Mouse (Mus musculus): ENCODE data around the gene Trcg1. TPM values are rescaled to one million over a fixed set of nuclear protein-coding genes. Genes with fewer than 3 reads are reported as not detected.
A peak's percentile ranks its signal among the peaks of the same experiment; 100 is the strongest.
"Not testable (repeated sequence)": the region's sequence is repeated elsewhere in the genome, so short reads cannot be mapped to it uniquely, and the experiment has no call there.

Trcg1 gene
- not detected in 2 replicates for polyA plus RNA-seq (2012; rRNA removed)

GRCm38 (mm10) chr9:57236256-57236655, at the start of gene Trcg1:
TSS of gene Trcg1 (plus strand) at chr9:57236556.
- Histone ChIP-seq H3K4me1 (ENCODE audit: control insufficient read depth, insufficient read depth, low read length) (no peaks in the 10 kb centered on the region), H3K4me3 (ENCODE audit: insufficient read depth, low read length) (no peak within 1 kb of the TSS), H3K27ac (ENCODE audit: insufficient read depth, low read length) (no peak within 1 kb of the TSS)
- TF ChIP-seq CTCF (IDR thresholded peaks at IDR 0.05; ENCODE audit: extremely low read depth, insufficient read depth, low read length) (no peak), POLR2A (IDR thresholded peaks at IDR 0.05; ENCODE audit: extremely low read depth, insufficient read depth, low read length) (no peak)

DNA sequence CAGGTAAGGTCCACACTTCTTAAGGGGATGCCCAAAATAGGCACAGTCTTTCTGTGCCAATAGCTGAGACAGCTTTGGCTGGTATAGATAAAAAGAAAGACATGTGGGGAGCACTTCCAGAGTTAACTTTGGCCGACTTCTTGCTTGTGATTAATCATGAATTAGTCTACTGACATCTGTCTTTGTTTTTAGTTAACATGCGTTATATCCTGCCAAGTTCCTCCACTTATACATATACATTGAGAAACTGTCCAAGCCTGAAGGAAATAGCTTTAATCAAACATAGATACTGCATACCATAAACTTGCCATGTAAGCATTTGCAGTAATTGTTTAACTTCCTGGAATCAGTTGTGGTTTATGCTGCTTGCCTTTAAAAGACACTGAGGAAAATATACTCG, 39.6 kb upstream of the Trcg1 start:
- Histone ChIP-seq H3K27ac (ENCODE audit: insufficient read depth, low read length) (no peak overlapping the region), H3K4me3 (ENCODE audit: insufficient read depth, low read length) (no peak overlapping the region), H3K4me1 (ENCODE audit: control insufficient read depth, insufficient read depth, low read length) (no peaks in the 10 kb centered on the region)
- TF ChIP-seq POLR2A (IDR thresholded peaks at IDR 0.05; ENCODE audit: extremely low read depth, insufficient read depth, low read length): no peak
- no peak for TF ChIP-seq CTCF (IDR thresholded peaks at IDR 0.05; ENCODE audit: extremely low read depth, insufficient read depth, low read length)

DNA sequence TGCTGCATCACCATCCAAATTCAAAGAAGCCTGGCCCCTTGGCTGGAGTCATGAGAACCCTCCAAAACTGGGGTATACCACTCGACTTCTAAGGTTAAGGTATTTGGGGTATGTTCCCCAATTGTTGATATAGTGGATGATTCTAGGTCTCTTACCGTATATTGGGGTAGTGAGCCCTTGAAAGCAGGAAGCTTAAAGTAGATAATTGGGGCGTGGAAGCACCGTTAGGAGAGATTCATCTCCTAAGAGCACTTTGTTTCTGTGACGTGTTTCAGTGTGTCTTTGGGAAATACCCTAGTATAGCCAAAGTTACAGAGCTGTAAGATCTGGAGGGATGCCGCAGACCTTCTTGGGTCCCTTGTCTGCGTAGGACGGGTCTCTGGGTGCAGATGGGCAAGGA, 38.9 kb upstream of the Trcg1 start:
- TF ChIP-seq CTCF (IDR thresholded peaks at IDR 0.05; ENCODE audit: extremely low read depth, insufficient read depth, low read length) (no peak), POLR2A (IDR thresholded peaks at IDR 0.05; ENCODE audit: extremely low read depth, insufficient read depth, low read length) (no peak)
- H3K27ac ChIP-seq (ENCODE audit: insufficient read depth, low read length): no peak overlapping the region
- no peaks in the 10 kb centered on the region for H3K4me1 ChIP-seq (ENCODE audit: control insufficient read depth, insufficient read depth, low read length)
- no peak overlapping the region for H3K4me3 ChIP-seq (ENCODE audit: insufficient read depth, low read length)

- Histone ChIP-seq H3K4me1 (ENCODE audit: control insufficient read depth, insufficient read depth, low read length) (no peaks in the 10 kb centered on the region), H3K4me3 (ENCODE audit: insufficient read depth, low read length) (no peak overlapping the region), H3K27ac (ENCODE audit: insufficient read depth, low read length) (no peak overlapping the region)
- no peak for TF ChIP-seq POLR2A (IDR thresholded peaks at IDR 0.05; ENCODE audit: extremely low read depth, insufficient read depth, low read length)
- TF ChIP-seq CTCF (IDR thresholded peaks at IDR 0.05; ENCODE audit: extremely low read depth, insufficient read depth, low read length): no peak
These were observed 33.4 kb upstream of the Trcg1 start for GRCm38 (mm10) chr9:57202981-57203380.

- H3K4me3 ChIP-seq (ENCODE audit: insufficient read depth, low read length); H3K4me1 ChIP-seq (ENCODE audit: control insufficient read depth, insufficient read depth, low read length); H3K27ac ChIP-seq (ENCODE audit: insufficient read depth, low read length): not testable (repeated sequence)
These were observed 32.8 kb upstream of the Trcg1 start for GRCm38 (mm10) chr9:57203571-57203970.

GRCm38 (mm10) chr9:57206896-57207295, 29.5 kb upstream of the Trcg1 start:
- TF ChIP-seq POLR2A (IDR thresholded peaks at IDR 0.05; ENCODE audit: extremely low read depth, insufficient read depth, low read length) (no peak), CTCF (IDR thresholded peaks at IDR 0.05; ENCODE audit: extremely low read depth, insufficient read depth, low read length) (no peak)

DNA sequence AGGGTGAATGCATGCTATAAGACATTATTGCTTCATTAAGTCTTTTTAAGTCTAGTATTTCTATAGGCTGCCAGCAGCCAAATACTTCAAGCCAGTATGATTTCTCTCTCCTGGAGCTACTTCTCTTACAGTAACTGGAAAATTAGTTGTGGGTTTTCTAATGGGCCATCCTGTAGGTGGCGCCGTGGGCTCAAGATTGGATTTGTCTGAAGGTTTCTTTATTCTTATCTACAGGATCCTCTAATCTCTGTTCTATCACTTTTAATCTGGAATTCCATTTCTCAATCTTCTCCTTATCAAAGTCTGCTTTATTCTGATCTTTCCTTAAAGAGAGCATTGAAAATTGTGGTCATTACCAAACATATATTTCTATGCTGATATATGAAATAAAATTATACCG, 27.0 kb upstream of the Trcg1 start:
- TF ChIP-seq POLR2A (IDR thresholded peaks at IDR 0.05; ENCODE audit: extremely low read depth, insufficient read depth, low read length) (no peak), CTCF (IDR thresholded peaks at IDR 0.05; ENCODE audit: extremely low read depth, insufficient read depth, low read length) (peak; percentile 43; the same call in 1 of the 2 replicates)
- Histone ChIP-seq H3K4me1 (ENCODE audit: control insufficient read depth, insufficient read depth, low read length) (no peaks in the 10 kb centered on the region), H3K4me3 (ENCODE audit: insufficient read depth, low read length) (no peak overlapping the region), H3K27ac (ENCODE audit: insufficient read depth, low read length) (no peak overlapping the region)

More at GRCm38 (mm10) chr9:57206896-57207295, 29.5 kb upstream of the Trcg1 start:
- Histone ChIP-seq H3K4me1 (ENCODE audit: control insufficient read depth, insufficient read depth, low read length) (no peaks in the 10 kb centered on the region), H3K27ac (ENCODE audit: insufficient read depth, low read length) (no peak overlapping the region), H3K4me3 (ENCODE audit: insufficient read depth, low read length) (no peak overlapping the region)

- H3K27ac ChIP-seq (ENCODE audit: insufficient read depth, low read length): no peak overlapping the region
- TF ChIP-seq CTCF (IDR thresholded peaks at IDR 0.05; ENCODE audit: extremely low read depth, insufficient read depth, low read length) (no peak), POLR2A (IDR thresholded peaks at IDR 0.05; ENCODE audit: extremely low read depth, insufficient read depth, low read length) (no peak)
- H3K4me1 ChIP-seq (ENCODE audit: control insufficient read depth, insufficient read depth, low read length): no peaks in the 10 kb centered on the region
- H3K4me3 ChIP-seq (ENCODE audit: insufficient read depth, low read length): no peak overlapping the region
These were observed 23.7 kb upstream of the Trcg1 start for GRCm38 (mm10) chr9:57212448-57213222.

- no peak overlapping the region for H3K4me3 ChIP-seq (ENCODE audit: insufficient read depth, low read length)
- TF ChIP-seq POLR2A (IDR thresholded peaks at IDR 0.05; ENCODE audit: extremely low read depth, insufficient read depth, low read length) (no peak), CTCF (IDR thresholded peaks at IDR 0.05; ENCODE audit: extremely low read depth, insufficient read depth, low read length) (no peak)
- no peaks in the 10 kb centered on the region for H3K4me1 ChIP-seq (ENCODE audit: control insufficient read depth, insufficient read depth, low read length)
- H3K27ac ChIP-seq (ENCODE audit: insufficient read depth, low read length): no peak overlapping the region
These were observed 21.9 kb upstream of the Trcg1 start for GRCm38 (mm10) chr9:57214500-57214899.

GRCm38 (mm10) chr9:57217220-57217619, 19.1 kb upstream of the Trcg1 start:
- H3K4me1 ChIP-seq (ENCODE audit: control insufficient read depth, insufficient read depth, low read length): no peaks in the 10 kb centered on the region
- TF ChIP-seq POLR2A (IDR thresholded peaks at IDR 0.05; ENCODE audit: extremely low read depth, insufficient read depth, low read length): no peak
- no peak for TF ChIP-seq CTCF (IDR thresholded peaks at IDR 0.05; ENCODE audit: extremely low read depth, insufficient read depth, low read length)
- no peak overlapping the region for H3K4me3 ChIP-seq (ENCODE audit: insufficient read depth, low read length)
- no peak overlapping the region for H3K27ac ChIP-seq (ENCODE audit: insufficient read depth, low read length)

Data from cortical plate, adult 2 months (tissue).